Mouse (Mus musculus): ENCODE measurements at regions not wholly inside any gene's neighbourhood (a gene's known extent, or its start where the extent isn't known, plus 50 kb on each side); places are given as distances from the start of the nearest gene placed in this dataset.

DNA sequence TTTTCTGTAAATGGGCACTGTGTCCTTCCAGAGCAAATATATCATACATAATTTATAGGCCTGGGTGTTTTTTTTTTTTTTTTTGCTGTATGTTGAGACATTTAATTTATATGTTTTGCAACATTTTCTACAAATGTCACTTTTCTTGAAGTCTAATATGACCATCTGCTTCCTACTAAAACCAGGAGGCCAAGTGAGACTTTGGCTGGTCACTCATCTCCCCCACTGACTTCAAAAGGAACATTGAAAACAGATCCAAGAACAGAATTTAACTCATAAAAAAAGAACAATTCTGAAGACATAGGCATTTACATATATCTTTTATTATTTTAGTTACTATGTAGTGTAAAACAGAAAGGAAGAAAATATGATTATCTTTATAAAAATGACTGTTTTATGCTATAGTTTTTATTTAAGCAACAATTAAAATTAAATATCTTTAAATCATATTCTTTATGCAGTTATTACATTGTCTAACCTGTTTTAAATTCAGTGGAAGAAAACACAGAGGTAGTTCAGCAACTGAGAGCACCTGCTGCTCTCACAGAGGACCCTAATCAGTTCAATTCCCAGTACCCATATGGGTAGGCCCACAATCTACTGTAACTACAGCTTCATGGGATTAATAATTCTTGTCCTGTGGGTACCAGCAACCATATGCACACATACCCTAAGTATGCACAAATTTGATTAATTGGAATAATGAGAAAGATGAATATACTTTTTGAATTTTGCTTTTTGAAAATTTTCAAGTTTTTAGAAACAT, 592.5 kb downstream of the Etv1 start:
- DNase-seq (ENCODE audit: low spot score) = no peak

DNA sequence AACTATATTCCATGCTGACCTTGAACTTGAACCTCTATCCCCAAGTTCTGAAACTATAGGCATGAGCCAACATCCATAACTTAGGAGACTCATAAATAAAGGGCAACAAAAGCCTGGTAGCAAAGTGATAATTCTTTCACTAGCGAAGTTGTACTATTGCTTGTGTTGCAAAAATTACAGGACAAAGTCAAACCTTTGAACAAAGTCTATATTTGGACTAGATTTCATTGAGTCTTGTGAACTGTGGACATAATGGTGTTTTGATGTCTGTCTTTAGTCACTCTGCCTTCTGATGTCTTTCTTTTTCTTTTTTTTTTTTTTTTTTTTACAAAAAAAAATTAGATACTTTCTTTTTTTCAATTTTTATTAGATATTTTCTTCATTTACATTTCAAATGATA, 594.5 kb downstream of the Etv1 start:
- DNase-seq (ENCODE audit: low spot score) = no peak
